Mouse (Mus musculus): ENCODE measurements around the gene Rnf152.

- TF ChIP-seq POLR2A (IDR thresholded peaks at IDR 0.05; ENCODE audit: borderline replicate concordance, low read depth, low read length), result no peak
- TF ChIP-seq CTCF (IDR thresholded peaks at IDR 0.05; ENCODE audit: low read depth, low read length), result no peak
Observed at GRCm38 (mm10) chr1:105246651-105247050, 109.9 kb downstream of the Rnf152 start.
